31 mouse cellular contexts compared by ENCODE assay signal in the genomic region with DNA sequence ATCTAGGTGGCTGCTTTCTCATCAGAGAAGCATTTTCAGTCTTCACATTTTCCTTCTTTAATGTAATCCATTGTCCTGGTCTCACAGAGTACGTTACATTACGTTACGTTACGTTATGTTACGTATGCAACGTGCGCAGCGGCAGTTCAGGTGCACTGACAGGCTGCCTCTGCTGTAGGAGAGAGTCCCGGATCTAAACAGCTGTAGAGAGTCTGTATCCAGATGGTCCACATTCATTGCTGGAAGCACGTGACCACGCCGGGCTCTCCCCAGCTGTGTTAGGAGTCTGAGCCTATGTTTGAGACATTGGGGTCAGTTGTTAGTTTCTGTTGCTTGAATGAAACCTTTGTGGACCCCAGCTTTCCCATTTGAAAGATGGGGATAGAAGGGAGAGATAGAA. TPM values are rescaled to one million over a fixed set of nuclear protein-coding genes. Genes with fewer than 3 reads are reported as not detected.
DNase-seq lines count a peak whose midpoint lies in the region; ATAC-seq and TF ChIP-seq lines count a peak whose summit lies in the region.
"Had no signal": no experiment of that assay in that cellular context is flagged by ENCODE, and none has a peak within 500 bp of the region (broad histone marks: within the 10 kb centered on the region; RNA-seq: fewer than 3 reads in every experiment).

No protein-coding gene starts in this region.

- H3K4me2 ChIP-seq in hindbrain, postnatal 0 days (ENCODE audit: low read depth, low read length), result no peak overlapping the region
- H3K4me2 ChIP-seq in midbrain, postnatal 0 days (ENCODE audit: low read depth, low read length, poor library complexity, severe bottlenecking), result no peak overlapping the region
- no peak overlapping the region for H3K4me2 ChIP-seq in midbrain, embryonic 13.5 days (replicated peaks)
- peak overlapping the region; percentile 31; the same call in 1 of the 2 replicates for H3K4me2 ChIP-seq in limb, embryonic 13.5 days (replicated peaks)
- no peak overlapping the region for H3K4me2 ChIP-seq in neural tube, embryonic 15.5 days
- H3K4me2 ChIP-seq: embryonic facial prominence, embryonic 15.5 days; forebrain, embryonic 12.5 days; heart, embryonic 15.5 days; hindbrain, embryonic 15.5 days; limb, embryonic 15.5 days; liver, embryonic 13.5 days had no signal

- no peak overlapping the region for H3K4me3 ChIP-seq in hindbrain, postnatal 0 days (ENCODE audit: low read length)
- H3K4me3 ChIP-seq in hindbrain, embryonic 10.5 days, result no peak overlapping the region
- H3K4me3 ChIP-seq in midbrain, postnatal 0 days (ENCODE audit: low read depth, low read length), result no peak overlapping the region
- H3K4me3 ChIP-seq in midbrain, embryonic 13.5 days (replicated peaks), result no peak overlapping the region
- no peak overlapping the region for H3K4me3 ChIP-seq in limb, embryonic 13.5 days
- no peak overlapping the region for H3K4me3 ChIP-seq in neural tube, embryonic 15.5 days (replicated peaks)
- H3K4me3 ChIP-seq: embryonic facial prominence, embryonic 15.5 days; forebrain, embryonic 12.5 days; heart, embryonic 10.5 days; heart, embryonic 15.5 days; hindbrain, embryonic 15.5 days; limb, embryonic 15.5 days; liver, embryonic 13.5 days; midbrain, embryonic 10.5 days had no signal

- H3K27me3 ChIP-seq in hindbrain, postnatal 0 days (ENCODE audit: insufficient read depth, low read length), result no peaks in the 10 kb centered on the region
- H3K27me3 ChIP-seq in hindbrain, embryonic 10.5 days (ENCODE audit: insufficient read depth, poor library complexity, severe bottlenecking), result no peaks in the 10 kb centered on the region
- no peaks in the 10 kb centered on the region for H3K27me3 ChIP-seq in midbrain, postnatal 0 days (ENCODE audit: insufficient read depth, low read length)
- no peaks in the 10 kb centered on the region for H3K27me3 ChIP-seq in midbrain, embryonic 13.5 days
- H3K27me3 ChIP-seq in limb, embryonic 13.5 days, result no peaks in the 10 kb centered on the region
- H3K27me3 ChIP-seq in neural tube, embryonic 15.5 days (replicated peaks), result no peaks in the 10 kb centered on the region
- H3K27me3 ChIP-seq: embryonic facial prominence, embryonic 15.5 days; forebrain, embryonic 12.5 days; heart, embryonic 15.5 days; hindbrain, embryonic 15.5 days; limb, embryonic 15.5 days; liver, embryonic 13.5 days had no signal

- no peaks in the 10 kb centered on the region for H3K9me3 ChIP-seq in hindbrain, postnatal 0 days (ENCODE audit: low read length)
- H3K9me3 ChIP-seq in hindbrain, embryonic 10.5 days, result no peaks in the 10 kb centered on the region
- no peaks in the 10 kb centered on the region for H3K9me3 ChIP-seq in midbrain, postnatal 0 days (ENCODE audit: low read length)
- H3K9me3 ChIP-seq in midbrain, embryonic 13.5 days, result no peaks in the 10 kb centered on the region
- no peaks in the 10 kb centered on the region for H3K9me3 ChIP-seq in limb, embryonic 13.5 days
- no peaks in the 10 kb centered on the region for H3K9me3 ChIP-seq in neural tube, embryonic 15.5 days (replicated peaks)
- H3K9me3 ChIP-seq: embryonic facial prominence, embryonic 15.5 days; forebrain, embryonic 12.5 days; heart, embryonic 10.5 days; heart, embryonic 15.5 days; hindbrain, embryonic 15.5 days; limb, embryonic 15.5 days; liver, embryonic 13.5 days; midbrain, embryonic 10.5 days had no signal

- no peaks in the 10 kb centered on the region for H3K36me3 ChIP-seq in hindbrain, postnatal 0 days (ENCODE audit: insufficient read depth, low read length)
- no peaks in the 10 kb centered on the region for H3K36me3 ChIP-seq in hindbrain, embryonic 10.5 days
- no peaks in the 10 kb centered on the region for H3K36me3 ChIP-seq in midbrain, postnatal 0 days (ENCODE audit: insufficient read depth, low read length)
- no peaks in the 10 kb centered on the region for H3K36me3 ChIP-seq in midbrain, embryonic 13.5 days
- no peaks in the 10 kb centered on the region for H3K36me3 ChIP-seq in limb, embryonic 13.5 days
- H3K36me3 ChIP-seq in neural tube, embryonic 15.5 days, result no peaks in the 10 kb centered on the region
- H3K36me3 ChIP-seq: embryonic facial prominence, embryonic 15.5 days; forebrain, embryonic 12.5 days; heart, embryonic 10.5 days; heart, embryonic 15.5 days; hindbrain, embryonic 15.5 days; limb, embryonic 15.5 days; midbrain, embryonic 10.5 days had no signal

- WGBS in hindbrain, postnatal 0 days, result 80% methylated on average over 12 of the region's 12 CpGs
- 90% methylated on average over 12 of the region's 12 CpGs for WGBS in hindbrain, embryonic 10.5 days
- 90% methylated on average over 12 of the region's 12 CpGs for whole genome bisulfite sequencing in midbrain, postnatal 0 days
- whole genome bisulfite sequencing in midbrain, embryonic 13.5 days, result 92% methylated on average over 12 of the region's 12 CpGs
- 44% methylated on average over 12 of the region's 12 CpGs for WGBS in limb, embryonic 13.5 days
- WGBS in neural tube, embryonic 15.5 days, result 67% methylated on average over 12 of the region's 12 CpGs

- DNase-seq in hindbrain, postnatal 0 days (ENCODE audit: low spot score), result peak; percentile 13
- DNase-seq in hindbrain, embryonic 10.5 days (ENCODE audit: low spot score), result no peak
- DNase-seq in midbrain, postnatal 0 days (ENCODE audit: low spot score), result peak; percentile 10
- no peak for DNase-seq in right cerebral cortex, postnatal 4 days
- DNase-seq: adrenal gland, postnatal 25 days; B cell, adult 2 months; cerebellum, adult 11-12 months; cerebellum, adult 9-11 months; forebrain, postnatal 0 days; gastrocnemius, postnatal 10 days; kidney, adult 9 months; kidney, postnatal 10 days; layer of hippocampus, postnatal 36 days; liver, embryonic 13.5 days; lung, adult 2 months; lung, postnatal 14 days; right cerebral cortex, adult 18-20 months; thymus, adult 18-20 months; thymus, postnatal 36 days had no signal

- no peak overlapping the region for H3K9ac ChIP-seq in hindbrain, postnatal 0 days (replicated peaks; ENCODE audit: low read length)
- H3K9ac ChIP-seq in midbrain, postnatal 0 days (replicated peaks; ENCODE audit: low read length, poor library complexity, severe bottlenecking), result no peak overlapping the region
- H3K9ac ChIP-seq in midbrain, embryonic 13.5 days (replicated peaks), result no peak overlapping the region
- H3K9ac ChIP-seq in limb, embryonic 13.5 days, result no peak overlapping the region
- H3K9ac ChIP-seq in neural tube, embryonic 15.5 days (replicated peaks), result no peak overlapping the region
- H3K9ac ChIP-seq: embryonic facial prominence, embryonic 15.5 days; forebrain, embryonic 12.5 days; forebrain, postnatal 0 days; heart, embryonic 15.5 days; hindbrain, embryonic 15.5 days; limb, embryonic 15.5 days; liver, embryonic 13.5 days had no signal

- H3K4me1 ChIP-seq in hindbrain, postnatal 0 days (ENCODE audit: insufficient read depth, low read length), result no peaks in the 10 kb centered on the region
- H3K4me1 ChIP-seq in hindbrain, embryonic 10.5 days (replicated peaks), result peaks cover 15% of the 10 kb centered on the region
- H3K4me1 ChIP-seq in midbrain, postnatal 0 days (ENCODE audit: insufficient read depth, low read length), result no peaks in the 10 kb centered on the region
- no peaks in the 10 kb centered on the region for H3K4me1 ChIP-seq in midbrain, embryonic 13.5 days (replicated peaks)
- H3K4me1 ChIP-seq in limb, embryonic 13.5 days, result peaks cover 6% of the 10 kb centered on the region
- H3K4me1 ChIP-seq in neural tube, embryonic 15.5 days, result no peaks in the 10 kb centered on the region; the same call in 1 of the 2 replicates
- H3K4me1 ChIP-seq: embryonic facial prominence, embryonic 15.5 days; forebrain, embryonic 12.5 days; hindbrain, embryonic 15.5 days; limb, embryonic 15.5 days had no signal

- no peak for ATAC-seq in hindbrain, postnatal 0 days
- no peak for ATAC-seq in midbrain, postnatal 0 days (ENCODE audit: low FRiP score)
- ATAC-seq in midbrain, embryonic 13.5 days, result no peak
- peak; percentile 87 for ATAC-seq in limb, embryonic 13.5 days (ENCODE audit: low FRiP score, low read depth)
- ATAC-seq in neural tube, embryonic 15.5 days (ENCODE audit: low FRiP score), result peak; percentile 53; the same call in 1 of the 2 replicates
- ATAC-seq: forebrain, postnatal 0 days; intestine, postnatal 0 days had no signal

- no peak for TF ChIP-seq CTCF in hindbrain, postnatal 0 days (IDR thresholded peaks at IDR 0.05; ENCODE audit: low read depth)
- no peak for TF ChIP-seq CTCF in midbrain, postnatal 0 days (IDR thresholded peaks at IDR 0.05)

- H3K27ac ChIP-seq in hindbrain, postnatal 0 days, result no peak overlapping the region
- no peak overlapping the region for H3K27ac ChIP-seq in hindbrain, embryonic 10.5 days
- H3K27ac ChIP-seq in midbrain, postnatal 0 days (ENCODE audit: low read depth, low read length), result no peak overlapping the region
- H3K27ac ChIP-seq in midbrain, embryonic 13.5 days, result no peak overlapping the region
- H3K27ac ChIP-seq in limb, embryonic 13.5 days, result no peak overlapping the region
- no peak overlapping the region for H3K27ac ChIP-seq in neural tube, embryonic 15.5 days (replicated peaks)
- H3K27ac ChIP-seq: embryonic facial prominence, embryonic 15.5 days; forebrain, embryonic 12.5 days; heart, embryonic 10.5 days; heart, embryonic 15.5 days; hindbrain, embryonic 15.5 days; limb, embryonic 15.5 days; liver, embryonic 13.5 days; midbrain, embryonic 10.5 days had no signal

RNA-seq across cellular contexts. Expression of gene Slc39a8, which starts 15.1 kb away (rescaled TPM):
- total RNA-seq in hindbrain, postnatal 0 days (2014; rRNA removed), result 22.4 TPM in 2 replicates
- 14.5 and 15.5 TPM in 2 replicates for polyA plus RNA-seq in hindbrain, postnatal 0 days (2015; fragmentation: Nextera tagmentation; extraction: Ambion mirVana)
- 17.0 and 23.6 TPM in 2 replicates for polyA plus RNA-seq in hindbrain, embryonic 10.5 days (2016; fragmentation: Nextera tagmentation; extraction: Ambion mirVana)
- 17.9 and 19.7 TPM in 2 replicates for total RNA-seq in midbrain, postnatal 0 days (2014; rRNA removed)
- 12.0 and 12.6 TPM in 2 replicates for polyA plus RNA-seq in midbrain, postnatal 0 days (2015; fragmentation: Nextera tagmentation; extraction: Ambion mirVana)
- polyA plus RNA-seq in midbrain, embryonic 13.5 days (2015; fragmentation: Nextera tagmentation; extraction: Ambion mirVana), result 7.6 and 8.3 TPM in 2 replicates
- polyA plus RNA-seq in limb, embryonic 13.5 days (2015; fragmentation: Nextera tagmentation; extraction: Ambion mirVana), result 5.1 and 6.6 TPM in 2 replicates
- polyA plus RNA-seq in neural tube, embryonic 15.5 days (2015; fragmentation: Nextera tagmentation; extraction: Ambion mirVana), result 11.1 and 15.4 TPM in 2 replicates
- total RNA-seq: monocyte, adult 5-6 weeks had no signal

Comparison
In these comparisons a context has a peak if more than half of its experiments do, and no peak if none do; other contexts are left out.
1. DNase-seq: peak in hindbrain, postnatal 0 days (single experiment) and midbrain, postnatal 0 days (single experiment); none in hindbrain, embryonic 10.5 days (single experiment) and right cerebral cortex, postnatal 4 days (single experiment).
2. ATAC-seq: peak in limb, embryonic 13.5 days (single experiment) and neural tube, embryonic 15.5 days (single experiment); none in hindbrain, postnatal 0 days (single experiment), midbrain, postnatal 0 days (single experiment) and midbrain, embryonic 13.5 days (single experiment).